Mouse (Mus musculus) liver, adult 2 months (tissue): ENCODE measurements around the gene Pam16.

Source experiments
- CTCF ChIP-seq: fragments of 200-500 bp; IDR thresholded peaks from 2 replicates; pipeline ENCODE4 v1.5.1; 2011; ENCODE audit warnings: low read depth, low read length, control low read depth
- POLR2A ChIP-seq: fragments of 200-500 bp; IDR thresholded peaks from 2 replicates; pipeline ENCODE4 v1.6.1; 2011; ENCODE audit warnings: low read length, control low read depth; ENCODE audit not compliant: insufficient read depth; ENCODE audit errors: extremely low read depth

DNA sequence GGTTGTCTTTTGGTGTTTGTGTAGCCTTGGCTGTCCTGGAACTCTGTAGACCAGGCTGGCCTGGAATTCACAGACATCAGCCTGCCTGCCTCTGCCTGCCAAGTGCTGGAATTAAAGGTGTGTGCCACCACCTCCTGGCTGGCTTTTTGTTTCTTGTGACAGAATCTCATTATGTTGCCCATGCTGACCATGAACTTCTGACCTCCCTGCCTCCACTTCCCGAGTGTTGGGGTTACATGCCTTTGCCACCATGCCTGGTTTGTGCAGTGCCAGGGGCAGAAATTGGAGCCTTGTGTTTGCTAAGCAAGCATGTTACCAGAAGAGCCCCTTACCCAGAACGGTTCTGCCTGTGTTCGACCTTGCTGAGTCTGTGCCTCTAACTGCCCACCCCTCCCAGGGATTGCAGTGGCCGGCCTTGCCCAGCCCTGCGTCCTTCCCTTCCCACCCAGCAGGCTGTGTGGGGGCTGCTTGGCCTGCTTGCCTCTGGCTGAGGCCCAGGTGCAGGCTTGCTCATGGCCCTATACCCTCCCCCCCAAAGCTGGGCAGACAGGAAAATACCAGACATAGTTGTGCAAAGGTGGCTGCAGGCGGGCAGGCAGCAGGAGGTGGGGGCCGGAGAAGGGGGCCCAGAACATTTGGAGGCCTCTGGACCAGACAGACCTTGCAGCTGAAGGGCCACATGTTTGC lies 21.9 kb downstream of the Pam16 start:
- TF ChIP-seq POLR2A, result no peak
- TF ChIP-seq CTCF, result no peak
